Comparison of ENCODE assay signal across 22 mouse cellular contexts in the genomic region with DNA sequence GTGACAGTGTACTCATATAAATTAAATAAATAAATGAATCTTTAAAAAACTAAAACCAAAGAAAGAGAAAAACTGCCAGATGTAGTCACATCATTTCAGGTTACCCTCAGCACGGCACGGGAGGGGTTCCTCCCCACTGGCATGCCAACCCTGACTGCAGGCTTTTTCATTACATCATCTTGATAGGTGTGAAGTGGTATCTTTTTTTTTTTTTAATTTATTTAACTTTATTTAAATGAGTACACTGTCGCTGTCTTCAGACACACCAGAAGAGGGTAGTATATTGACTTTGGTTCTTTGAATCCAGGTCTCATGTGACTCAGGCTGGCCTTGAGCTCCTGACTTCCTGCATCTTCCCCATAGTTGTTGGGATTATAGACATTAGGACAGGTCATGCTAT. TPM values are rescaled to one million over a fixed set of nuclear protein-coding genes. Genes with fewer than 3 reads are reported as not detected.
DNase-seq lines count a peak whose midpoint lies in the region; ATAC-seq and TF ChIP-seq lines count a peak whose summit lies in the region.
"Had no signal": no experiment of that assay in that cellular context is flagged by ENCODE, and none has a peak within 500 bp of the region (broad histone marks: within the 10 kb centered on the region; RNA-seq: fewer than 3 reads in every experiment).

No protein-coding gene starts in this region.

- WGBS in heart, embryonic 13.5 days: 80% methylated on average over 3 of the region's 3 CpGs
- 71% methylated on average over 3 of the region's 3 CpGs for WGBS in liver, embryonic 12.5 days (ENCODE audit: insufficient replicate concordance)
- WGBS in liver, embryonic 16.5 days (ENCODE audit: insufficient replicate concordance): 74% methylated on average over 3 of the region's 3 CpGs

- TF ChIP-seq EP300 in MEL (IDR thresholded peaks at IDR 0.05; ENCODE audit: low read depth in 1 of 2, low read length in 2 of 2): no peak

- H3K4me2 ChIP-seq in heart, embryonic 13.5 days: peak overlapping the region; percentile 33
- H3K4me2 ChIP-seq in liver, embryonic 12.5 days: peak overlapping the region; percentile 74
- peak overlapping the region; percentile 51; the same call in 1 of the 2 replicates for H3K4me2 ChIP-seq in liver, embryonic 16.5 days (ENCODE audit: low read depth, low read length)
- H3K4me2 ChIP-seq: embryonic facial prominence, embryonic 13.5 days; heart, embryonic 11.5 days; hindbrain, embryonic 12.5 days; intestine, embryonic 15.5 days had no signal

- DNase-seq in heart, postnatal 10 days: no peak
- no peak for DNase-seq in MEL (ENCODE audit: low read depth, low spot score)
- no peak for DNase-seq in right cerebral cortex, postnatal 10 days (ENCODE audit: low spot score in 2 of 2)
- DNase-seq in thymus, postnatal 25 days: no peak
- DNase-seq: adrenal gland, postnatal 10 days; cerebellum, adult 11-12 months; cerebellum, adult 9-10 months; cerebellum, postnatal 36 days; gastrocnemius, postnatal 10 days; heart, adult 2 months; heart, postnatal 36 days had no signal

- 0 out of 2 replicates have a peak, but pooled peaks cover 4% of the 10 kb centered on the region for H3K4me1 ChIP-seq in heart, embryonic 13.5 days
- H3K4me1 ChIP-seq in MEL (ENCODE audit: control insufficient read depth in 1 of 2, insufficient read depth in 2 of 2, low read length in 2 of 2): peaks cover 6 to 25% of the 10 kb centered on the region in 2 experiments
- peaks cover 98% of the 10 kb centered on the region for H3K4me1 ChIP-seq in liver, embryonic 12.5 days
- H3K4me1 ChIP-seq in liver, embryonic 16.5 days (ENCODE audit: control insufficient read depth, low read depth, low read length): peaks cover 75% of the 10 kb centered on the region
- H3K4me1 ChIP-seq: hindbrain, embryonic 12.5 days; intestine, embryonic 15.5 days had no signal

- H3K9me3 ChIP-seq in heart, embryonic 13.5 days: no peaks in the 10 kb centered on the region
- H3K9me3 ChIP-seq in MEL (replicated peaks; ENCODE audit: insufficient read depth, low read length): no peaks in the 10 kb centered on the region
- H3K9me3 ChIP-seq in liver, embryonic 12.5 days (replicated peaks): no peaks in the 10 kb centered on the region
- no peaks in the 10 kb centered on the region for H3K9me3 ChIP-seq in liver, embryonic 16.5 days (replicated peaks; ENCODE audit: control insufficient read depth, low read length)
- H3K9me3 ChIP-seq: embryonic facial prominence, embryonic 13.5 days; hindbrain, embryonic 12.5 days; intestine, embryonic 15.5 days had no signal

- ATAC-seq in heart, embryonic 13.5 days (ENCODE audit: extremely low read depth, insufficient number of reproducible peaks, low FRiP score, low TSS enrichment): no peak
- no peak for ATAC-seq in liver, embryonic 12.5 days
- no peak for ATAC-seq in liver, embryonic 16.5 days (ENCODE audit: low read depth)
- ATAC-seq in inflammation-experienced regulatory T-cells, adult 6 months: no peak
- ATAC-seq: forebrain, embryonic 14.5 days; hindbrain, postnatal 0 days; intestine, embryonic 15.5 days had no signal

- TF ChIP-seq POLR2A in MEL (IDR thresholded peaks at IDR 0.05; ENCODE audit: control insufficient read depth in 1 of 2, insufficient read depth in 1 of 2, low read depth in 1 of 2, low read length in 2 of 2, poor library complexity in 1 of 2): no peak

- intact Hi-C loops in heart, postnatal 10 days (cut with DNase I): no loop called here

- 0 out of 6 replicates have a peak, but pooled peaks of 1 of the 3 experiments have one; percentile 8 for TF ChIP-seq CTCF in MEL (IDR thresholded peaks at IDR 0.05 in 2 of 3, conservative IDR thresholded peaks at IDR 0.05 in 1 of 3; ENCODE audit: control insufficient read depth in 1 of 3, insufficient read depth in 1 of 3, low read depth in 2 of 3, low read length in 3 of 3, poor library complexity in 1 of 3, severe bottlenecking in 1 of 3)

- H3K36me3 ChIP-seq in heart, embryonic 13.5 days: 0 out of 2 replicates have a peak, but pooled peaks cover 1% of the 10 kb centered on the region
- peaks cover 0 to 51% of the 10 kb centered on the region in 2 experiments; a peak in 3 of 4 replicates for H3K36me3 ChIP-seq in MEL (ENCODE audit: control insufficient read depth in 1 of 2, insufficient read depth in 2 of 2, low read length in 2 of 2)
- H3K36me3 ChIP-seq in liver, embryonic 12.5 days: peaks cover 98% of the 10 kb centered on the region
- peaks cover 63% of the 10 kb centered on the region for H3K36me3 ChIP-seq in liver, embryonic 16.5 days (ENCODE audit: control insufficient read depth, insufficient read depth)
- H3K36me3 ChIP-seq: forebrain, embryonic 10.5 days; hindbrain, embryonic 12.5 days; intestine, embryonic 15.5 days had no signal

- H3K79me2 ChIP-seq in MEL (ENCODE audit: control insufficient read depth, insufficient read depth, low read length, poor library complexity): peaks cover 15% of the 10 kb centered on the region

- H3K9ac ChIP-seq in heart, embryonic 13.5 days: no peak overlapping the region
- no peak overlapping the region for H3K9ac ChIP-seq in MEL (ENCODE audit: control insufficient read depth, low read depth, low read length, poor library complexity, severe bottlenecking)
- peak overlapping the region; percentile 45 for H3K9ac ChIP-seq in liver, embryonic 12.5 days
- H3K9ac ChIP-seq in liver, embryonic 16.5 days (ENCODE audit: low read depth, low read length): peak overlapping the region; percentile 48
- H3K9ac ChIP-seq: embryonic facial prominence, embryonic 13.5 days; hindbrain, embryonic 12.5 days; intestine, embryonic 15.5 days had no signal

- no peak for TF ChIP-seq RAD21 in MEL (IDR thresholded peaks at IDR 0.05; ENCODE audit: low read depth, low read length)

- H3K4me3 ChIP-seq in heart, embryonic 13.5 days: no peak overlapping the region
- no peak overlapping the region for H3K4me3 ChIP-seq in MEL (ENCODE audit: control insufficient read depth in 1 of 2, insufficient read depth in 1 of 2, low read depth in 2 of 2, low read length in 2 of 2)
- peak overlapping the region; percentile 82; the same call in 1 of the 2 replicates for H3K4me3 ChIP-seq in liver, embryonic 12.5 days
- no peak overlapping the region; the same call in 1 of the 2 replicates for H3K4me3 ChIP-seq in liver, embryonic 16.5 days (ENCODE audit: low read depth, low read length)
- H3K4me3 ChIP-seq: embryonic facial prominence, embryonic 13.5 days; forebrain, embryonic 10.5 days; heart, adult 2 months; hindbrain, embryonic 12.5 days; intestine, embryonic 15.5 days had no signal

- no peak overlapping the region for H3K27ac ChIP-seq in heart, embryonic 13.5 days (replicated peaks)
- peak overlapping the region; percentile 91 for H3K27ac ChIP-seq in MEL (ENCODE audit: control insufficient read depth, low read depth, low read length)
- peak overlapping the region; percentile 84 for H3K27ac ChIP-seq in liver, embryonic 12.5 days
- peak overlapping the region; percentile 86 for H3K27ac ChIP-seq in liver, embryonic 16.5 days (ENCODE audit: low read length)
- H3K27ac ChIP-seq: embryonic facial prominence, embryonic 13.5 days; forebrain, embryonic 10.5 days; heart, adult 2 months; hindbrain, embryonic 12.5 days; hindbrain, postnatal 0 days; intestine, embryonic 15.5 days had no signal

- H3K27me3 ChIP-seq in heart, embryonic 13.5 days (replicated peaks): no peaks in the 10 kb centered on the region
- H3K27me3 ChIP-seq in MEL (ENCODE audit: control insufficient read depth in 1 of 2, insufficient read depth in 2 of 2, low read length in 2 of 2): no peaks in the 10 kb centered on the region
- H3K27me3 ChIP-seq in liver, embryonic 12.5 days (replicated peaks): no peaks in the 10 kb centered on the region
- no peaks in the 10 kb centered on the region for H3K27me3 ChIP-seq in liver, embryonic 16.5 days (ENCODE audit: control insufficient read depth, insufficient read depth, low read depth, low read length)
- H3K27me3 ChIP-seq: embryonic facial prominence, embryonic 13.5 days; hindbrain, embryonic 12.5 days; intestine, embryonic 15.5 days had no signal

RNA-seq across cellular contexts. Expression of gene Blvrb, which starts 7.5 kb away (rescaled TPM):
- polyA plus RNA-seq in heart, embryonic 13.5 days (2015; fragmentation: Nextera tagmentation; extraction: Ambion mirVana): 84.7 and 89.0 TPM in 2 replicates
- 10 to 100 TPM; 38.2 to 40.8 TPM for total RNA-seq in heart, postnatal 10 days (2021)
- 183 and 245 TPM in 2 replicates for total RNA-seq in MEL (2012; rRNA removed)
- 100 to 1,000 TPM in 1 of 2 experiments, not detected in 1; 210 TPM for polyA plus RNA-seq in MEL (2012; ENCODE audit: insufficient read depth in 1 of 2, insufficient read length in 2 of 2, low read depth in 1 of 2, low replicate concordance in 2 of 2, missing spikeins in 1 of 2)
- 895 and 897 TPM in 2 replicates for polyA plus RNA-seq in liver, embryonic 12.5 days (2016; fragmentation: Nextera tagmentation; extraction: Ambion mirVana)
- polyA plus RNA-seq in liver, embryonic 16.5 days (2015; fragmentation: Nextera tagmentation; extraction: Ambion mirVana): 853 and 865 TPM in 2 replicates
- 10 to 100 TPM in 2 of 3 experiments, 1 to 10 TPM in 1; 6.0 to 21.7 (median 17.0) TPM for polyA plus RNA-seq in inflammation-experienced regulatory T-cells, adult 6 months (2017; shearing (Covaris generic))

RNA-seq across cellular contexts. Expression of gene Sptbn4, which starts 7.8 kb away (rescaled TPM):
- polyA plus RNA-seq in heart, embryonic 13.5 days (2015; fragmentation: Nextera tagmentation; extraction: Ambion mirVana): 0.13 and 0.23 TPM in 2 replicates
- under 1 TPM; 0.74 to 0.87 TPM for total RNA-seq in heart, postnatal 10 days (2021)
- 0.19 and 0.36 TPM in 2 replicates for total RNA-seq in MEL (2012; rRNA removed)
- polyA plus RNA-seq in MEL (2012; ENCODE audit: insufficient read depth in 1 of 2, insufficient read length in 2 of 2, low read depth in 1 of 2, low replicate concordance in 2 of 2, missing spikeins in 1 of 2): under 1 TPM in 1 of 2 experiments, not detected in 1; 0.68 TPM
- polyA plus RNA-seq in liver, embryonic 12.5 days (2016; fragmentation: Nextera tagmentation; extraction: Ambion mirVana): 0.11 and 0.12 TPM in 2 replicates
- polyA plus RNA-seq in liver, embryonic 16.5 days (2015; fragmentation: Nextera tagmentation; extraction: Ambion mirVana): 0.02 and 0.06 TPM in 2 replicates
- polyA plus RNA-seq in inflammation-experienced regulatory T-cells, adult 6 months (2017; shearing (Covaris generic)): under 1 TPM; 0.12 to 0.23 (median 0.13) TPM

RNA-seq across cellular contexts. Expression of gene Sertad3, which starts 18.3 kb away (rescaled TPM):
- polyA plus RNA-seq in heart, embryonic 13.5 days (2015; fragmentation: Nextera tagmentation; extraction: Ambion mirVana): 21.1 and 23.2 TPM in 2 replicates
- total RNA-seq in heart, postnatal 10 days (2021): 10 to 100 TPM in 1 of 2 experiments, 1 to 10 TPM in 1; 9.1 to 10.4 TPM
- total RNA-seq in MEL (2012; rRNA removed): 2.0 and 2.4 TPM in 2 replicates
- 1 to 10 TPM in 1 of 2 experiments, not detected in 1; 6.7 TPM for polyA plus RNA-seq in MEL (2012; ENCODE audit: insufficient read depth in 1 of 2, insufficient read length in 2 of 2, low read depth in 1 of 2, low replicate concordance in 2 of 2, missing spikeins in 1 of 2)
- 24.6 and 26.3 TPM in 2 replicates for polyA plus RNA-seq in liver, embryonic 12.5 days (2016; fragmentation: Nextera tagmentation; extraction: Ambion mirVana)
- 35.5 and 37.6 TPM in 2 replicates for polyA plus RNA-seq in liver, embryonic 16.5 days (2015; fragmentation: Nextera tagmentation; extraction: Ambion mirVana)
- polyA plus RNA-seq in inflammation-experienced regulatory T-cells, adult 6 months (2017; shearing (Covaris generic)): 10 to 100 TPM; 37.6 to 53.5 (median 42.6) TPM

RNA-seq across cellular contexts. Expression of gene Sertad1, which starts 31.4 kb away (rescaled TPM):
- polyA plus RNA-seq in heart, embryonic 13.5 days (2015; fragmentation: Nextera tagmentation; extraction: Ambion mirVana): 32.3 and 37.1 TPM in 2 replicates
- total RNA-seq in heart, postnatal 10 days (2021): 10 to 100 TPM; 13.1 to 13.4 TPM
- 9.9 and 12.4 TPM in 2 replicates for total RNA-seq in MEL (2012; rRNA removed)
- polyA plus RNA-seq in MEL (2012; ENCODE audit: insufficient read depth in 1 of 2, insufficient read length in 2 of 2, low read depth in 1 of 2, low replicate concordance in 2 of 2, missing spikeins in 1 of 2): 10 to 100 TPM in 1 of 2 experiments, not detected in 1; 10.6 TPM
- 19.5 and 20.9 TPM in 2 replicates for polyA plus RNA-seq in liver, embryonic 12.5 days (2016; fragmentation: Nextera tagmentation; extraction: Ambion mirVana)
- 29.2 and 31.6 TPM in 2 replicates for polyA plus RNA-seq in liver, embryonic 16.5 days (2015; fragmentation: Nextera tagmentation; extraction: Ambion mirVana)
- polyA plus RNA-seq in inflammation-experienced regulatory T-cells, adult 6 months (2017; shearing (Covaris generic)): 10 to 100 TPM; 38.7 to 44.4 (median 40.2) TPM

RNA-seq across cellular contexts. Expression of gene Prx, which starts 43.9 kb away (rescaled TPM):
- polyA plus RNA-seq in heart, embryonic 13.5 days (2015; fragmentation: Nextera tagmentation; extraction: Ambion mirVana): 2.0 and 2.1 TPM in 2 replicates
- total RNA-seq in heart, postnatal 10 days (2021): 1 to 10 TPM; 3.1 to 3.6 TPM
- 0.39 TPM in 2 replicates for total RNA-seq in MEL (2012; rRNA removed)
- 1 to 10 TPM in 1 of 2 experiments, not detected in 1; 1.4 TPM for polyA plus RNA-seq in MEL (2012; ENCODE audit: insufficient read depth in 1 of 2, insufficient read length in 2 of 2, low read depth in 1 of 2, low replicate concordance in 2 of 2, missing spikeins in 1 of 2)
- polyA plus RNA-seq in liver, embryonic 12.5 days (2016; fragmentation: Nextera tagmentation; extraction: Ambion mirVana): 0.91 and 1.2 TPM in 2 replicates
- 0.74 and 0.81 TPM in 2 replicates for polyA plus RNA-seq in liver, embryonic 16.5 days (2015; fragmentation: Nextera tagmentation; extraction: Ambion mirVana)
- under 1 TPM; 0.24 to 0.52 (median 0.30) TPM for polyA plus RNA-seq in inflammation-experienced regulatory T-cells, adult 6 months (2017; shearing (Covaris generic))

Comparison
In these comparisons a context has a peak if more than half of its experiments do, and no peak if none do; other contexts are left out.
1. H3K9ac ChIP-seq: peak in liver, embryonic 12.5 days (single experiment) and liver, embryonic 16.5 days (single experiment); none in heart, embryonic 13.5 days (single experiment) and MEL (single experiment).
2. Peak in every context shown above with its lines, with median percentiles within 50 percentile points of each other: H3K4me2 ChIP-seq.